Mouse (Mus musculus) C2C12 (cell line): ENCODE results near the gene Psmd5.

Source experiments
- CEBPB ChIP-seq: IDR thresholded peaks from one replicate; pipeline ENCODE4 v1.6.1; 2011; ENCODE audit warnings: low read depth, mild to moderate bottlenecking, control low read depth, moderate library complexity
- CTCF ChIP-seq: IDR thresholded peaks from one replicate; pipeline ENCODE4 v1.5.1; 2011; ENCODE audit not compliant: control insufficient read depth, insufficient read depth, insufficient read length
- MAX ChIP-seq: IDR thresholded peaks from one replicate; pipeline ENCODE4 v1.6.1; 2011; ENCODE audit warnings: mild to moderate bottlenecking, control low read depth
- MYOD1 ChIP-seq: IDR thresholded peaks from one replicate; pipeline ENCODE4 v1.6.1; 2011; ENCODE audit warnings: low read depth; ENCODE audit not compliant: control insufficient read depth, insufficient read length
- MYOG ChIP-seq: IDR thresholded peaks from one replicate; pipeline ENCODE4 v1.6.1; 2011; ENCODE audit not compliant: control insufficient read depth, insufficient read length; ENCODE audit errors: extremely low read depth
- USF1 ChIP-seq: IDR thresholded peaks from one replicate; pipeline ENCODE4 v1.6.1; 2011; ENCODE audit warnings: low read depth, mild to moderate bottlenecking, control low read depth, moderate library complexity

- TF ChIP-seq CTCF = no peak
- no peak for TF ChIP-seq MYOG
- no peak for TF ChIP-seq CEBPB
- no peak for TF ChIP-seq MAX
- TF ChIP-seq MYOD1 = no peak
- TF ChIP-seq USF1 = no peak
These were observed 24.9 kb upstream of the Psmd5 start for GRCm38 (mm10) chr2:34899682-34900081.
